In the genomic region with DNA sequence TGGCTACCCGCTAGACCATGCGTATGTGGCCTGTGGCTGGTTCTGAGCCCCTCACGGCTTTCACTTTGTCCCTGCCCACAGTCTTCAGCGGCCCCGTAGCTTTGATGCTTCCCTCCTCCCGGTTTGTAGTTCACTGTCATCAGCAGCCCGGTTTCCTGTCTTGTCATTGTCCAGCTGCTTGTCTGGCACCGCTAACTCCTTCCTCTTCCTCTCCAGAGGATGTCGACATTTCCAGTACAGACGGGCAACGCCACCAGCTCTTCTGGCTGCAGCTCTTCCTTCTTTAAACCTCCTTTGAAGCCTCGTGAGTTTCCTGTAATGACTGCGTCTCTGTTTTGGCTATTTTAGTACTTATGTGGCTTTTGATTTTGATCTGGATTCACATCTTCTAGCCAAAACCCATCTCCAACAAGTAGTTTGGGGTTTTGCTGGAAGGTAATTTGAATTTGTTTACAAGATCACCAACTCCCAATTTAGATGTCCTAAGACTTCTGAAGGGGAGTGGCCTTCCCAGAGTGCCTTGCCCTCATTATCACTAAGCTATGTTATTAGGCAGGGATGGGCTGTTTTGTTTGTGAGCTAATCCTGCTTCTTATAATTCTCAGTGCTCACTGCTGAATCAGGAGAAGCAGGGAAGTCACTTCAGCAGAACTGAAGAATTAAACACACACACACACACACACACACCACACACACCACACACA, we compare ENCODE assay signal across 8 mouse cellular contexts.
A peak's percentile ranks its signal among the peaks of the same experiment; 100 is the strongest.
DNase-seq lines count a peak whose midpoint lies in the region; ATAC-seq and TF ChIP-seq lines count a peak whose summit lies in the region.

No protein-coding gene starts in this region.

- no peaks in the 10 kb centered on the region; the same call in 1 of the 2 replicates for H3K79me2 ChIP-seq in MEL (ENCODE audit: control insufficient read depth, insufficient read depth, low read length, poor library complexity)

- no peaks in the 10 kb centered on the region for H3K27me3 ChIP-seq in MEL (ENCODE audit: control insufficient read depth in 1 of 2, insufficient read depth in 2 of 2, low read length in 2 of 2)
- H3K27me3 ChIP-seq in limb, embryonic 10.5 days (ENCODE audit: low read depth, poor library complexity, severe bottlenecking), result no peaks in the 10 kb centered on the region
- no peaks in the 10 kb centered on the region for H3K27me3 ChIP-seq in stomach, postnatal 0 days (ENCODE audit: control insufficient read depth, insufficient read depth, low read length)

- H3K9ac ChIP-seq in MEL (ENCODE audit: control insufficient read depth, low read depth, low read length, poor library complexity, severe bottlenecking), result peak overlapping the region; percentile 78
- H3K9ac ChIP-seq in stomach, postnatal 0 days (ENCODE audit: low read length), result no peak overlapping the region

- peak; percentile 36 for DNase-seq in embryo, embryonic 10 days (ENCODE audit: low spot score)
- DNase-seq in embryo, embryonic 10.5 days (ENCODE audit: low spot score), result no peak
- peak; percentile 81 for DNase-seq in MEL (ENCODE audit: low read depth, low spot score)
- DNase-seq in heart, postnatal 4 days, result peak; percentile 68
- no peak for DNase-seq in limb, embryonic 10.5 days (ENCODE audit: low spot score)
- peak; percentile 17 for DNase-seq in mesoderm, embryonic 11.5 days (ENCODE audit: low read depth, low spot score)
- no peak for DNase-seq in stomach, postnatal 0 days (ENCODE audit: low spot score)

- no peak for TF ChIP-seq RAD21 in MEL (IDR thresholded peaks at IDR 0.05; ENCODE audit: low read depth, low read length)

- no peak for TF ChIP-seq POLR2A in MEL (IDR thresholded peaks at IDR 0.05; ENCODE audit: control insufficient read depth in 1 of 2, insufficient read depth in 1 of 2, low read depth in 1 of 2, low read length in 2 of 2, poor library complexity in 1 of 2)

- peak overlapping the region; percentile 92 for H3K27ac ChIP-seq in MEL (ENCODE audit: control insufficient read depth, low read depth, low read length)
- peak overlapping the region; percentile 28; the same call in 1 of the 2 replicates for H3K27ac ChIP-seq in limb, embryonic 10.5 days
- H3K27ac ChIP-seq in stomach, postnatal 0 days (replicated peaks), result peak overlapping the region; percentile 58

- peak in 1 of 2 experiments; percentile 19; a peak in 1 of 4 replicates for TF ChIP-seq EP300 in MEL (IDR thresholded peaks at IDR 0.05; ENCODE audit: low read depth in 1 of 2, low read length in 2 of 2)
- no peak for TF ChIP-seq EP300 in stomach, postnatal 0 days (optimal IDR thresholded peaks at IDR 0.05)

- H3K4me1 ChIP-seq in MEL (ENCODE audit: control insufficient read depth in 1 of 2, insufficient read depth in 2 of 2, low read length in 2 of 2), result peaks cover 7 to 47% of the 10 kb centered on the region in 2 experiments
- H3K4me1 ChIP-seq in limb, embryonic 10.5 days, result peaks cover 9% of the 10 kb centered on the region; the same call in 1 of the 2 replicates
- H3K4me1 ChIP-seq in stomach, postnatal 0 days (replicated peaks; ENCODE audit: control insufficient read depth, insufficient read depth), result no peaks in the 10 kb centered on the region

- H3K9me3 ChIP-seq in MEL (replicated peaks; ENCODE audit: insufficient read depth, low read length), result no peaks in the 10 kb centered on the region
- H3K9me3 ChIP-seq in limb, embryonic 10.5 days (replicated peaks), result no peaks in the 10 kb centered on the region
- no peaks in the 10 kb centered on the region for H3K9me3 ChIP-seq in stomach, postnatal 0 days (ENCODE audit: control insufficient read depth, low read length)

- H3K36me3 ChIP-seq in MEL (ENCODE audit: control insufficient read depth in 1 of 2, insufficient read depth in 2 of 2, low read length in 2 of 2), result peaks cover 0 to 56% of the 10 kb centered on the region in 2 experiments; a peak in 2 of 4 replicates
- no peaks in the 10 kb centered on the region for H3K36me3 ChIP-seq in limb, embryonic 10.5 days
- no peaks in the 10 kb centered on the region for H3K36me3 ChIP-seq in stomach, postnatal 0 days (ENCODE audit: control insufficient read depth, insufficient read depth, low read length)

- H3K4me2 ChIP-seq in stomach, postnatal 0 days (replicated peaks; ENCODE audit: low read depth), result peak overlapping the region; percentile 31; the same call in 1 of the 2 replicates

- H3K4me3 ChIP-seq in MEL (ENCODE audit: control insufficient read depth in 1 of 2, insufficient read depth in 1 of 2, low read depth in 2 of 2, low read length in 2 of 2), result peak overlapping the region; percentile 51 to 66
- H3K4me3 ChIP-seq in limb, embryonic 10.5 days, result no peak overlapping the region
- H3K4me3 ChIP-seq in stomach, postnatal 0 days (ENCODE audit: low read depth, low read length), result no peak overlapping the region

- TF ChIP-seq CTCF in MEL (IDR thresholded peaks at IDR 0.05 in 2 of 3, conservative IDR thresholded peaks at IDR 0.05 in 1 of 3; ENCODE audit: control insufficient read depth in 1 of 3, insufficient read depth in 1 of 3, low read depth in 2 of 3, low read length in 3 of 3, poor library complexity in 1 of 3, severe bottlenecking in 1 of 3), result no peak
- TF ChIP-seq CTCF in stomach, postnatal 0 days (IDR thresholded peaks at IDR 0.05; ENCODE audit: low read depth), result no peak

- ATAC-seq in erythroblast, adult 5-6 weeks (replicated peaks; ENCODE audit: low FRiP score, poor library complexity, severe bottlenecking), result peak; percentile 84
- ATAC-seq in stomach, postnatal 0 days (ENCODE audit: low FRiP score, low TSS enrichment), result peak; percentile 63; the same call in 1 of the 2 replicates

- WGBS in limb, embryonic 10.5 days, result 68% methylated on average over 13 of the region's 13 CpGs
- WGBS in stomach, postnatal 0 days, result 47% methylated on average over 13 of the region's 13 CpGs

TF ChIP-seq in MEL, 35 proteins besides CTCF, POLR2A, EP300 and RAD21:
- TF ChIP-seq SIN3A (IDR thresholded peaks at IDR 0.05; ENCODE audit: low read length), result peak; percentile 67
- TF ChIP-seq CHD1 (IDR thresholded peaks at IDR 0.05; ENCODE audit: low read depth, low read length), result no peak
- TF ChIP-seq MAFK (IDR thresholded peaks at IDR 0.05; ENCODE audit: borderline replicate concordance, low read depth, low read length), result no peak
- no peak for TF ChIP-seq RCOR1 (IDR thresholded peaks at IDR 0.05; ENCODE audit: low read depth, low read length)
- TF ChIP-seq MYC (IDR thresholded peaks at IDR 0.05; ENCODE audit: low read depth, low read length), result 0 out of 2 replicates have a peak, but pooled peaks have one; percentile 43
- no peak for TF ChIP-seq BHLHE40 (IDR thresholded peaks at IDR 0.05; ENCODE audit: borderline replicate concordance, low read depth, low read length)
- no peak for TF ChIP-seq UBTF (IDR thresholded peaks at IDR 0.05; ENCODE audit: borderline replicate concordance, insufficient read depth, low read depth, low read length)
- 0 out of 2 replicates have a peak, but pooled peaks have one; percentile 5 for TF ChIP-seq ELF1 (IDR thresholded peaks at IDR 0.05; ENCODE audit: low read depth, low read length)
- no peak; the same call in 1 of the 2 replicates for TF ChIP-seq TCF12 (IDR thresholded peaks at IDR 0.05; ENCODE audit: low read depth, low read length)
- TF ChIP-seq TAL1 (IDR thresholded peaks at IDR 0.05; ENCODE audit: low read length), result no peak
- no peak for TF ChIP-seq ZNF384 (IDR thresholded peaks at IDR 0.05; ENCODE audit: low read depth, low read length)
- TF ChIP-seq GATA1 (IDR thresholded peaks at IDR 0.05; ENCODE audit: low read depth, low read length), result no peak
- peak; percentile 57; the same call in 1 of the 2 replicates for TF ChIP-seq MXI1 (IDR thresholded peaks at IDR 0.05; ENCODE audit: low read depth, low read length)
- no peak for TF ChIP-seq USF2 (IDR thresholded peaks at IDR 0.05; ENCODE audit: borderline replicate concordance in 1 of 2, insufficient read depth in 1 of 2, low read depth in 1 of 2, low read length in 2 of 2)
- no peak for TF ChIP-seq MEF2A (IDR thresholded peaks at IDR 0.05; ENCODE audit: extremely low read depth, insufficient replicate concordance, low read depth, low read length, poor library complexity, severe bottlenecking)
- TF ChIP-seq POLR2AphosphoS2 (IDR thresholded peaks at IDR 0.05; ENCODE audit: low read length), result peak; percentile 23; the same call in 1 of the 2 replicates
- no peak for TF ChIP-seq ZMIZ1 (IDR thresholded peaks at IDR 0.05; ENCODE audit: low read depth, low read length)
- peak; percentile 37; the same call in 1 of the 2 replicates for TF ChIP-seq NELFE (IDR thresholded peaks at IDR 0.05; ENCODE audit: low read depth, low read length)
- TF ChIP-seq TBP (IDR thresholded peaks at IDR 0.05; ENCODE audit: low read depth, low read length), result no peak
- TF ChIP-seq POLR2AphosphoS5 (IDR thresholded peaks at IDR 0.05; ENCODE audit: borderline replicate concordance, low read depth, low read length), result no peak
- no peak for TF ChIP-seq KAT2A (conservative IDR thresholded peaks at IDR 0.05; ENCODE audit: low read depth, low read length)
- TF ChIP-seq USF1 (IDR thresholded peaks at IDR 0.05; ENCODE audit: low read depth, low read length), result no peak
- TF ChIP-seq MAZ (IDR thresholded peaks at IDR 0.05; ENCODE audit: low read depth, low read length), result no peak
- TF ChIP-seq SMC3 (IDR thresholded peaks at IDR 0.05; ENCODE audit: low read depth, low read length), result no peak
- TF ChIP-seq MYB (IDR thresholded peaks at IDR 0.05; ENCODE audit: low read depth, low read length), result no peak
- no peak for TF ChIP-seq NRF1 (IDR thresholded peaks at IDR 0.05; ENCODE audit: insufficient read depth, low read depth, low read length, poor library complexity, severe bottlenecking)
- TF ChIP-seq GABPA (IDR thresholded peaks at IDR 0.05; ENCODE audit: low read depth, low read length), result no peak
- no peak for TF ChIP-seq E2F4 (IDR thresholded peaks at IDR 0.05; ENCODE audit: borderline replicate concordance, low read depth, low read length)
- no peak for TF ChIP-seq CHD2 (IDR thresholded peaks at IDR 0.05; ENCODE audit: low read length)
- TF ChIP-seq JUND (IDR thresholded peaks at IDR 0.05; ENCODE audit: low read depth, low read length), result no peak
- no peak for TF ChIP-seq MAX (IDR thresholded peaks at IDR 0.05; ENCODE audit: low read length)
- TF ChIP-seq HCFC1 (IDR thresholded peaks at IDR 0.05; ENCODE audit: low read depth, low read length), result no peak
- TF ChIP-seq ZC3H11A (IDR thresholded peaks at IDR 0.05; ENCODE audit: low read depth, low read length), result no peak
- peak; percentile 83 for TF ChIP-seq ETS1 (IDR thresholded peaks at IDR 0.05; ENCODE audit: low read depth, low read length)
- no peak for TF ChIP-seq ZKSCAN1 (IDR thresholded peaks at IDR 0.05; ENCODE audit: low read depth, low read length)

Comparison
In these comparisons a context has a peak if more than half of its experiments do, and no peak if none do; other contexts are left out.
1. DNase-seq: peak in embryo, embryonic 10 days (single experiment), MEL (single experiment), heart, postnatal 4 days (single experiment) and mesoderm, embryonic 11.5 days (single experiment); none in embryo, embryonic 10.5 days (single experiment), limb, embryonic 10.5 days (single experiment) and stomach, postnatal 0 days (single experiment).
2. H3K27ac ChIP-seq: peak in every context shown above with its lines; median percentile 92 in MEL; 58 in stomach, postnatal 0 days; 28 in limb, embryonic 10.5 days.
3. H3K4me3 ChIP-seq: peak in MEL (2 of 2); none in limb, embryonic 10.5 days (single experiment) and stomach, postnatal 0 days (single experiment).